Mouse (Mus musculus): ENCODE measurements around the gene Rangap1. TPM values are rescaled to one million over a fixed set of nuclear protein-coding genes. Genes with fewer than 3 reads are reported as not detected.

Rangap1 gene
- total RNA-seq (2014; rRNA removed), result 146 and 163 TPM in 2 replicates
- polyA plus RNA-seq (2015; fragmentation: Nextera tagmentation; extraction: Ambion mirVana), result 107 and 133 TPM in 2 replicates

- DNase-seq, result peak; percentile 81
- TF ChIP-seq CTCF (IDR thresholded peaks at IDR 0.05; ENCODE audit: low read depth), result peak; percentile 44; the same call in 1 of the 2 replicates
These were observed at the start of gene Rangap1, which contains the start of gene Zc3h7b for GRCm38 (mm10) chr15:81744992-81745600. Gene Rangap1 (minus strand): TSS chr15:81745530. Gene Zc3h7b (plus strand): TSS chr15:81745057.

GRCm38 (mm10) chr15:81792444-81792843, 47.1 kb upstream of the Rangap1 start:
- Histone ChIP-seq H3K36me3 (ENCODE audit: insufficient read depth) (peaks cover 63% of the 10 kb centered on the region), H3K27ac (ENCODE audit: low read depth, low read length) (no peak overlapping the region), H3K27me3 (ENCODE audit: insufficient read depth, low read length) (no peaks in the 10 kb centered on the region), H3K9me3 (ENCODE audit: low read length) (no peaks in the 10 kb centered on the region), H3K4me2 (ENCODE audit: low read depth) (no peak overlapping the region), H3K9ac (no peak overlapping the region), H3K4me3 (ENCODE audit: low read depth, low read length) (no peak overlapping the region), H3K4me1 (ENCODE audit: insufficient read depth) (no peaks in the 10 kb centered on the region)
- no peak for ATAC-seq
- no peak for TF ChIP-seq CTCF (IDR thresholded peaks at IDR 0.05; ENCODE audit: low read depth)
- DNase-seq, result no peak
- 94% methylated on average over 9 of the region's 9 CpGs for WGBS

More at GRCm38 (mm10) chr15:81744992-81745600, at the start of gene Rangap1, which contains the start of gene Zc3h7b:
- H3K4me3 ChIP-seq (ENCODE audit: low read depth, low read length), result peak within 1 kb of the TSS; percentile 92
- no peaks in the 10 kb centered on the region for H3K9me3 ChIP-seq (ENCODE audit: low read length)
- H3K27ac ChIP-seq (ENCODE audit: low read depth, low read length), result peak within 1 kb of the TSS; percentile 92
- ATAC-seq, result peak; percentile 91
- under 1% methylated on average over 64 of the region's 65 CpGs for WGBS
- H3K9ac ChIP-seq, result peak within 1 kb of the TSS; percentile 89
- peak within 1 kb of the TSS; percentile 64 for H3K4me2 ChIP-seq (ENCODE audit: low read depth)
- H3K27me3 ChIP-seq (ENCODE audit: insufficient read depth, low read length), result no peaks in the 10 kb centered on the region
- peaks cover 6% of the 10 kb centered on the region; the same call in 1 of the 2 replicates for H3K4me1 ChIP-seq (ENCODE audit: insufficient read depth)
- no peaks in the 10 kb centered on the region for H3K36me3 ChIP-seq (ENCODE audit: insufficient read depth)

- H3K9me3 ChIP-seq (ENCODE audit: low read length), result no peaks in the 10 kb centered on the region
- H3K4me1 ChIP-seq (ENCODE audit: insufficient read depth), result no peaks in the 10 kb centered on the region
- no peak for TF ChIP-seq CTCF (IDR thresholded peaks at IDR 0.05; ENCODE audit: low read depth)
- no peak for DNase-seq
- no peak overlapping the region for H3K27ac ChIP-seq (ENCODE audit: low read depth, low read length)
- no peak overlapping the region for H3K9ac ChIP-seq
- H3K36me3 ChIP-seq (ENCODE audit: insufficient read depth), result peaks cover 80% of the 10 kb centered on the region
- no peak overlapping the region for H3K4me3 ChIP-seq (ENCODE audit: low read depth, low read length)
- H3K4me2 ChIP-seq (ENCODE audit: low read depth), result no peak overlapping the region
- 91% methylated on average over 13 of the region's 13 CpGs for WGBS
- no peak for ATAC-seq
- no peaks in the 10 kb centered on the region for H3K27me3 ChIP-seq (ENCODE audit: insufficient read depth, low read length)
These were observed 42.2 kb upstream of the Rangap1 start for GRCm38 (mm10) chr15:81787525-81787924.

DNA sequence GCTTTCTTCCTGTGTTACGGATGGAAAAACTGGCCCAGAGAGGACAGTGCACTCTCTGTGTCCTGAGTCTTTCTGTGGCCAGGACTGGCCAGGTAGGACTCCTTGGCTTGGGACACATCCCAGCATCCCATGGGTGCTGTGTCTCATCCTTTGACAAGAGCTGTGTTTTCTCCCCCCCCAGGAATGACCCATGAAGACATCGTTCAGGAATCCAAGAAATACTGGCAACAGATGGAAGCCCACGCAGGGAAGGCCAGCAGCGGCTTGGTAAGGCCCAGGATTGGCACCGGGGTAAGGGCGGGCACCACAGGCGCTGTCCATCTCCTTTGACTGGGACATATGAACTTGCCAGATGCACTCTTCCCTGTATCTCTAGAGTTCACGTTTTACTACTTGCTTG, 40.4 kb upstream of the Rangap1 start:
- WGBS, result 95% methylated on average over 8 of the region's 8 CpGs
- Histone ChIP-seq H3K27me3 (ENCODE audit: insufficient read depth, low read length) (no peaks in the 10 kb centered on the region), H3K4me3 (ENCODE audit: low read depth, low read length) (no peak overlapping the region), H3K9me3 (ENCODE audit: low read length) (no peaks in the 10 kb centered on the region), H3K4me2 (ENCODE audit: low read depth) (no peak overlapping the region), H3K27ac (ENCODE audit: low read depth, low read length) (no peak overlapping the region), H3K36me3 (ENCODE audit: insufficient read depth) (peaks cover 85% of the 10 kb centered on the region), H3K9ac (no peak overlapping the region), H3K4me1 (ENCODE audit: insufficient read depth) (no peaks in the 10 kb centered on the region)
- DNase-seq, result no peak
- ATAC-seq, result no peak
- TF ChIP-seq CTCF (IDR thresholded peaks at IDR 0.05; ENCODE audit: low read depth), result no peak

DNA sequence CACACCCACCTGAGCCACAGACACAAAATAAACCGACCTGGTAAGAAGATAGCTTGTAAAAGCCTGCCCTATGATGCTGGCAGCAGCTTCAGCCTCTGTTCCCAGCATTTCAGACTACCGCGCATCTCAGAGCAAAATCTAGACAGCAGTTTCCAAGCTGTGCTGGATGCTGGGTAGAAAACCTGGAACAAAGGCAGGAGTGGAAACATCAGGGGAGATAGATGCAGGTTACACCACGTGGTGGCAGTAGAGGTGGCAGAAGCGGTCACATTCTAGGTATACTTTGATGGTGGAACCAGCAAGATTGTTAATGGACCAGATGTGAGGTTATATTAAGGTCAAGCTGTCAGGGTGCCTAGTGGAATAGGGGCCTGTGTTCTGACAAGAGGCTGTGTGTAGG, 39.4 kb upstream of the Rangap1 start:
- 77% methylated on average over 5 of the region's 5 CpGs for WGBS
- DNase-seq (peak; percentile 17), ATAC-seq (peak; percentile 38; the same call in 1 of the 2 replicates)
- Histone ChIP-seq H3K36me3 (ENCODE audit: insufficient read depth) (peaks cover 92% of the 10 kb centered on the region), H3K27me3 (ENCODE audit: insufficient read depth, low read length) (no peaks in the 10 kb centered on the region), H3K9me3 (ENCODE audit: low read length) (no peaks in the 10 kb centered on the region), H3K9ac (no peak overlapping the region), H3K4me3 (ENCODE audit: low read depth, low read length) (no peak overlapping the region), H3K4me1 (ENCODE audit: insufficient read depth) (no peaks in the 10 kb centered on the region), H3K4me2 (ENCODE audit: low read depth) (no peak overlapping the region), H3K27ac (ENCODE audit: low read depth, low read length) (no peak overlapping the region)
- peak; percentile 38 for TF ChIP-seq CTCF (IDR thresholded peaks at IDR 0.05; ENCODE audit: low read depth)

GRCm38 (mm10) chr15:81781816-81782215, 36.5 kb upstream of the Rangap1 start:
- no peaks in the 10 kb centered on the region for H3K4me1 ChIP-seq (ENCODE audit: insufficient read depth)
- H3K36me3 ChIP-seq (ENCODE audit: insufficient read depth), result peaks cover 96% of the 10 kb centered on the region
- no peak overlapping the region for H3K9ac ChIP-seq
- WGBS, result 85% methylated on average over 7 of the region's 7 CpGs
- ATAC-seq (no peak), DNase-seq (no peak)
- H3K9me3 ChIP-seq (ENCODE audit: low read length), result no peaks in the 10 kb centered on the region
- no peak overlapping the region for H3K4me3 ChIP-seq (ENCODE audit: low read depth, low read length)
- H3K27ac ChIP-seq (ENCODE audit: low read depth, low read length), result no peak overlapping the region
- no peak for TF ChIP-seq CTCF (IDR thresholded peaks at IDR 0.05; ENCODE audit: low read depth)
- H3K27me3 ChIP-seq (ENCODE audit: insufficient read depth, low read length), result no peaks in the 10 kb centered on the region
- H3K4me2 ChIP-seq (ENCODE audit: low read depth), result no peak overlapping the region

- ATAC-seq (no peak), DNase-seq (no peak)
- Histone ChIP-seq H3K36me3 (ENCODE audit: insufficient read depth) (peaks cover 96% of the 10 kb centered on the region), H3K9ac (no peak overlapping the region), H3K4me1 (ENCODE audit: insufficient read depth) (no peaks in the 10 kb centered on the region), H3K4me2 (ENCODE audit: low read depth) (no peak overlapping the region), H3K9me3 (ENCODE audit: low read length) (no peaks in the 10 kb centered on the region), H3K27ac (ENCODE audit: low read depth, low read length) (no peak overlapping the region), H3K4me3 (ENCODE audit: low read depth, low read length) (no peak overlapping the region), H3K27me3 (ENCODE audit: insufficient read depth, low read length) (no peaks in the 10 kb centered on the region)
- TF ChIP-seq CTCF (IDR thresholded peaks at IDR 0.05; ENCODE audit: low read depth), result no peak
- WGBS, result 94% methylated on average over 11 of the region's 11 CpGs
These were observed 31.5 kb upstream of the Rangap1 start for GRCm38 (mm10) chr15:81776631-81777422.
